Mouse (Mus musculus): ENCODE measurements around the gene Rgs19.

The Rgs19 gene

GRCm38 (mm10) chr2:181657441-181657840, 36.3 kb downstream of the Rgs19 start:
- DNase-seq (ENCODE audit: extremely low spot score, low read depth, low spot score) = no peak

GRCm38 (mm10) chr2:181656734-181657133, 37.0 kb downstream of the Rgs19 start, which contains the start of gene Gm29797:
Gm29797 (plus strand) TSS chr2:181657034.
- no peak for DNase-seq (ENCODE audit: extremely low spot score, low read depth, low spot score)

- DNase-seq (ENCODE audit: extremely low spot score, low read depth, low spot score) = no peak
Observed at GRCm38 (mm10) chr2:181653523-181653922, 40.3 kb downstream of the Rgs19 start.

GRCm38 (mm10) chr2:181653065-181653464, 40.7 kb downstream of the Rgs19 start:
- no peak for DNase-seq (ENCODE audit: extremely low spot score, low read depth, low spot score)

- no peak for DNase-seq (ENCODE audit: extremely low spot score, low read depth, low spot score)
Observed at GRCm38 (mm10) chr2:181648926-181649325, 44.9 kb downstream of the Rgs19 start.

- no peak for DNase-seq (ENCODE audit: extremely low spot score, low read depth, low spot score)
Observed at GRCm38 (mm10) chr2:181646626-181647472, 46.9 kb downstream of the Rgs19 start.

GRCm38 (mm10) chr2:181645666-181646065, 48.1 kb downstream of the Rgs19 start:
- peak; percentile 20 for DNase-seq (ENCODE audit: extremely low spot score, low read depth, low spot score)

- DNase-seq (ENCODE audit: extremely low spot score, low read depth, low spot score) = peak; percentile 37
Observed at GRCm38 (mm10) chr2:181644361-181644760, 49.4 kb downstream of the Rgs19 start.

All from hindlimb bud, embryonic 11.5 days (tissue).